Mouse (Mus musculus) lung, postnatal 36 days (tissue): ENCODE data around the gene Dpyd.

Experiments
- DNase-seq: peaks from one replicate; pipeline ENCODE4 v3.0.0; 2022; ENCODE audit warnings: mixed read lengths

The Dpyd gene

DNA sequence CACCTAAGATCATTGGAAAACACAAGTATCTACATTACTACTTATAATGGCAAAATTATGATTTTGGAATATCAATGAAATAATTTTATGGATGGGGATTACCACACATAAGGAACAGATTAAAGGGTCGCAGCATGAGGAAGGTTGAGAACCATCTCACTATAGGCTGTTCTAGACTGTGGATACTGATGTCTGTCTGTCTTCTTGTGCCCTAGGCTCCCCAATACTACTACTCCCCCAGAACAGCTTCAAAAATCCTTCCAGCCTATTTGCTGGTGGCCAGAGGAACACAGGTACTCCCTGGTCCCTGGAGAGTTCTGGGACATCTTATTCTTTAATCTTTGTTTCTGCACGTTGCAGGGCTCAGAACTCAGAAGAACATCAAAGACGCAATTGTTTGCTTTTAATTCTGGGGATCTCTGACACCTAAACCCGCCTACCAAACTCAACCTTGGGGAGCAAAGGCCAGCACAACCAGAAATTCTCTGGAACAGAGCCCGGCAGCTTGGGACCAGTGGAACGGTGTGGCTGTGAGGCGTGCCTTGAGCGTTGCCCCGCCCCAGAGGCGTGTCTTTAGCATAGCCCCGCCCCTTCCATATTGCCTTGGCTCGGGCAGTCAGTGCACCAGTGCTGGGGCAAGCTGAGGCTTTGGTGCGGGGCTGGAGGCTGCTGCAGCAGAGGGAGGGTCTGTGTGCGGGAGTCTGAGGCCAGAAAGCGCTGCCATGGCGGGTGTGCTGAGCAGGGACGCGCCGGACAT is at the start of gene Dpyd:
Gene Dpyd, plus strand, starts transcription at position 576 of the 757 bp plus-strand sequence.
- DNase-seq = peak; percentile 85

DNA sequence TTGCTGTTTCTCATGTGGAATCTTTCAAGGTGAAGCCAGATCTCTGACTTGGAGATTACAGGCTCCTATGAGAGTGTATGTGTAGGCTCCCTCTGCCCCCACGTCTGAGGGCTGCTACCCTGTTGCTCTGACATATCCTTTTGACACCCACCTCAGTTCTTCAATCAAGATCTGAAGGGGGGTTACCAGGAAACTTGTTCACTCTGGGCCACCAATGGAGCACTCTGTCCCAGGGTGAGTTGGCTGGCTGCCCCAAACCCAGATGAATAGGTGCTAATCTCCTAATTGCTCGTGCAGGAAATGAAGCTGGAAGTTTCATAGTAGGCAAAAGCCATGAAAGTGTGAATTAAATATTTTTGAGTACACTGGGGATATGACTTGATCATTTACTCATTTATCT is 24.3 kb upstream of the Dpyd start:
- no peak for DNase-seq

GRCm38 (mm10) chr3:118541766-118542165 is 20.2 kb upstream of the Dpyd start:
- no peak for DNase-seq

- DNase-seq = no peak
Observed at GRCm38 (mm10) chr3:118547551-118548210, 14.2 kb upstream of the Dpyd start.

GRCm38 (mm10) chr3:118557605-118558004 is 4.3 kb upstream of the Dpyd start:
- DNase-seq = peak; percentile 8

- DNase-seq = no peak
Observed at GRCm38 (mm10) chr3:118559936-118560335, 2.0 kb upstream of the Dpyd start.

GRCm38 (mm10) chr3:118562311-118562671 is 362 bp downstream of the Dpyd start:
- peak; percentile 6 for DNase-seq

- no peak for DNase-seq
Observed at GRCm38 (mm10) chr3:118566779-118567178, 4.8 kb downstream of the Dpyd start.

DNA sequence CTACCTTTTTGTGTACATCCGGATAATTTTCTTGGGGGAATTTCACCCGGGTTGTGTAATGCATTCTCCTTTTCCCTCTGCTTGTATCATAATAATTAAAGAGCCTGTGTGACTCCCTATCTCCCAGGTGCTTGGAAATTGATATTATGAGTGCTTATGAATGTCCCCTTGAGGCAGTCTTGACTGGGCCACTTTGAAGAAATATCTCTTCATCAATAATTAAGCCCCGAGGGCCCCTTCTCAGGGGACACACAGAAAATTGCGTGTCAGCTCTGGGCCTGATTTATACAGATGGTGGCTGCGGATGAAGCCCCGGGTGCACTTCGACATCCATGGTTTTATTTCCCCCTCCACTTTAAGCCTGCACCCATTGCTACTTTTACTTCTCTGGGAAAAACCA is 8.3 kb downstream of the Dpyd start:
- no peak for DNase-seq

DNA sequence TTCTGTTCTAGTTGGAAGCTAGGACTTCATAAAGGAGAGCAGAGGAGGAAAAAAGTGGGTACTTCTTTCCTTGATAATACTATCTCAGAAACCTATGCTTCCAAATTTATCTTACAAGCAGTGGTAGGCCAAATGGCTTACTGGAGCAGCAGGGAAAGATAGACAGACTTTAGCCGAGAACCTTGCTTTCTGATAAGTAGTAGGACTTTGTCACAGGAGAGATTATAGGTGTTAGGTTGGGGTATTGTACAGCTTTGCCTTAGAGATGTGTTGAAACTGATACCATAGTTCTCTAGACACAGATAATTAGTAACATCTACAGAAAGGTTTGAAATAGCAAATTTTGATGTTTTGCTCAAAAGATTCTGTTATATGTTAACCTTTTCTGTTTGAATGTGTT is 28.6 kb downstream of the Dpyd start:
- no peak for DNase-seq

DNA sequence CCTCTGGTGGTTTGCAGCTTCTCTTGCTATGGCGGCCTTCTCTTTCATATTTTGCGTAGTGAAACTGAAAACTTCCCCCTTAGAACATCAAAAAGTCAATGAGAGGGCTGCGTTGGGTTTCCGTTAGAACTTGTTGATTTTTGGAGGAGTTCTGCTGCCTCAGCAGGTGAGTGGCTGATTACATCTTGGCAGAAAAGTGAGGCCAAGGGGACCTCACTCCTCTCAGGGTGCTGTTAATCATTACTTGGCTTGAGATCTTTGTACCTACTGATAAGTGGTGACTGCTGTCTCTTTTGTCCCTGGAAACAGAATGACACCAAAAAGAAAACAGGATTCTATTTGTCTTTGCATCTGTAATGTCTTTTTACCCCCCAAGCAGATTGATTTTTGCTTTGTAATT is 32.9 kb downstream of the Dpyd start:
- DNase-seq = no peak

DNA sequence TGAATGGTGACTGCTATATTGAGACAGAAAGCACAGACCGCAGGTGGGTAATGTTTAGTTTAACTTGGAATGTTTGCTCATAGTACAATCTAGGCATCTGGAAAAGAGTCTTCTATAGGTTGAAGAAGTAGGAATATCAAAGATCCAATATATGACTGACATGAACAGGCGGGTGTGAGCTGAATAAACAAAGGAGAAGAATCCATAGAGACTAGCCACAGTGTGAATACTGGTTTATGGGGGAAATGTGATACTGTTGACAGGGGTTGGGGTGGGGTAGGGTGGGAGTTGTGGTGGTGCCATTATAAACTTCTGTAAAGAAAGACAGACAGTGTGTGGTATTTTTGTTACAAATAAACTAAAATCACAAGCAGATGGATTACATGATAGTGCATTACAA is 33.8 kb downstream of the Dpyd start:
- DNase-seq = no peak

DNA sequence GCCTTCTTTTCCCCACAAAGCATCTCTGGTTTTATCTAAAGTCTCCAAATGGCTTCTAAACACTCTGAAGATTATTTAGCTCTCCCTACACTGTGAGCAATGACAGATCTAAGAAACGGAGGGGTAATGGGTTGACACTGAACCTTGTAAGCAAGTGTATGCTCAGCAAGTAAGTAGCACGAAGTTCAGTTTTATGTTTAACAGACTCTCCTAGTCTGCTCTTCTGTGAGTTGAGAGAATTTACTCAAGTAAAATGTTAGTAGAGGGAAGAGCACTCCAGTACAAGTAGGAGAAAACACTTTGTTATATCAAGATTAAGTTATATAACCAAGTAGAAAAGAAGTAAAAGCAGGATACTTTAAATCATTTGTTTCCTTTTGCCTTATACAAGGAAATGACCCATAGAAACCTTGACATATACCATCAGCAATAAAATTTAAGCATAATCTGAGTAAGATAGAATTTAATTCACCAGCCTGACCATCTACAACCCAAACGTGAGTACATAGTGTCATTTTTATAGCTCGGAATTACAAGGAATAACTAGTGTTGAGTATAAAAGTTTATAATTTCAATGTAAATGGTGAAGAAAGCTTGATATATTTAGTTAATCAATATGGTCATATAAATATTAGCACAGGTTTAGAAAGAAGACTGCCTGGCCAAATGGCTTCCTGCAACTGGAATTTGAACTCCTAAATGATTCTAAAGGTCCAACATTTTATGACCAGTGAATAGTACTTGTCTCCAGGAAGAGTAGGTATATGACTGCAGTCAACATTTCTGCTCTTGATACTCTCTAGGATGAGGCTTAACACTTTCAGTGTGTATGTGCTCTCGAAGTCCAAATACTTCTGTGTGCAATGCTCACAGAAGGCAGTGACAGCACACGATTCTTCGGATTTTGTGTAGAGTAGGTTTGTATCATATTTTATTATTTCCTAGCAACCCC is 40.0 kb downstream of the Dpyd start:
- no peak for DNase-seq

DNA sequence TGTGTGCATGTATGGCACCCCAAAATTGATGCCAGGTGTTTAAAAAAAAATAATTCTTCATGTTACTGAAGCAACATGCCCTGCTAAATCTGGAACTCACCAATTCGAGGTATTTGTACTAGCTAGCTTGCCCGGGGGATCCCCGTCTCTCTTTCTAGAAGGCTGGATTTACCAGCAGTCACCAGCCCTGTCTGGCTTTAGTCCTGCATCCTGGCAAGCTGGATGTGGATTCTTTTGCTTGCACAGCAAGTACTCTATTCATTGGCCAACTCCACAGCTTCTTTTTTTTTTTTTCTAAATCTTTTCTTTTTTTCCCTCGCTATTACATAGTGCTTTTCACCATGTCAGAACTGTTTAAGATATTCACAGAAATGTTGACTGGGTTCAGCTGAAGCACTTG is 46.8 kb downstream of the Dpyd start:
- DNase-seq = no peak

GRCm38 (mm10) chr3:118626455-118627375 is 64.8 kb downstream of the Dpyd start:
- DNase-seq = no peak

GRCm38 (mm10) chr3:118629737-118630136 is 67.8 kb downstream of the Dpyd start:
- DNase-seq = no peak

DNA sequence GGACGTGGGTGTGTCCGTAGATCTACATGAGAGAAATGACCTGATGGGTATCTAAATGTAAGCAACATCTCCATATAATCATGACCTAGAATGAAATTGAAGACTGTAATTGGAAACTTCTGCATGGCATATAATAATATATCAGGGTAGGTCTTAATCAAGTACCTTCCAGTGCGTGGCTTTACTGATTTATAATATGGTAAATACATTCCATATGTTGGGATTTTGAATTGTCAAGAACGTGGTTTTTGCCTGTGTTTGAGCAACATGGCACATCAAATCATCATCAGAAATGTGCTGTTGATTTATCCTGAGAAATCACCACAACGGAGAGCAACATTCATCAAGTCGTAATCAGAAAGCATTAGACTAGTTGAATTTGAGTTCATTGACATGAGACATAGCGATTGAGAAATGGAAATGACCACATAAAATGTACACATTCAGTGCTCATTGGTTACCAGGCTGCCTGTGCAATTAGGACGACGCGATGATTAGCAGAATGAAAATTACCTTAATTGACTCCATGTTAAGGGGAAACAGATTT is 84.2 kb downstream of the Dpyd start:
- DNase-seq = no peak

DNA sequence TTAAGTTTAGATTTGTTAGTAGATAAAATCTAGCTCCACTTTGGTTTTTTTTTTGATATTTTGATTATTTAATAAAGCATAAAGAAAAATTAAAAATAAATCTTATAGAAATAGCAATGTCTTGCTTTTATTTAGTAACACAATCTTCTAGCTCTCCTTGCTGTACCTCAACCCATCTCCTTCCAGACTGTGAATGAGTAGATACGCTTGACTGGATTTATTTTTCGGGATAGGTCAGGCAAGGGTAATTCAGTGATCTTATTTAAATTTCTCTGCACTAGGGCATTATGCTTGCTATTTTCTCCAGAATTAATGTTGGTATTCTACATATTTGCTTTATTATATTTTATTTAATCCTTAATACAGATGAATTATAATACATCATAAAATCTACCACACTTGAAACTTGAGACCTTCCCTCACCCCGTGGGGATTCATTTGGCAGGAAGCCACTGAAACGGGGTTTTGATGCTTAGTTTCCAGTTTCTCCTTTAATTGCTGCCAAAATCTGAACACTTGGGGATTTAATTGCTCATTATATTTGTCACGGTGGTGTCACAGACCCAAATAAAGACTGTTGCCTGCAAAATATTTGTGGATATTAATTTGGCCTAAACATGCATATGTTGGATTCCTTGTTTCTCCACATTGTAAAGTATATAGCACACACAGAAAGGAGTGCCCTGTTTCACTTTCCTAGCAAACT is 102.2 kb downstream of the Dpyd start:
- no peak for DNase-seq

DNA sequence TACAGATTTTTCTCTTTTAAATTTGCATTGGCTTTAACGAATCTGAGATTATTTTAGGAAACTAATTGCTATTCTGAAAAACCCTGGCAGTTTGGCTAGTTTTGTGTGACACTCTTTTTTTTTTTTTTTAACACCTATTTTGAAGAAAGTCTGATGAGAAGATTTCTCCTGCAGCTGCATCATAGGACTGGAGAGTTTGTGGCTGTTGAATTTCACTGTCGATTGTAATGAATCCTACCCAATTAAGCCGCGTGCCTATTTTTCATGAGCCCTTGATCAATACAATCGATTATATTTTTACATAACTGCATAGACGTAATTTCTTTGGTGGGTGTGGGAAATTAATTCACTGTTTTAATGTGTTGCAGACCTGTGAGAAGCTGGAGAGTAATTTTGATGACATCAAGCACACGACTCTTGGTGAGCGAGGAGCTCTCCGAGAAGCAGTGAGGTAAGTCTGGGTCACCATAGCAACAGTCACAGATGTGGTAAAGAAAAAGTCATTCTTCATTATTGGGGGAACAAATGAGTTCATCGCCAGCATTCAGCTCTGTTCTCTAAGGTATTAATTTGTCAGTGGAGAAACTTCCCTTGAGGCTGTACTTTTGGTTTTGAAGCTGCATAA is 112.3 kb downstream of the Dpyd start:
- DNase-seq = no peak

DNA sequence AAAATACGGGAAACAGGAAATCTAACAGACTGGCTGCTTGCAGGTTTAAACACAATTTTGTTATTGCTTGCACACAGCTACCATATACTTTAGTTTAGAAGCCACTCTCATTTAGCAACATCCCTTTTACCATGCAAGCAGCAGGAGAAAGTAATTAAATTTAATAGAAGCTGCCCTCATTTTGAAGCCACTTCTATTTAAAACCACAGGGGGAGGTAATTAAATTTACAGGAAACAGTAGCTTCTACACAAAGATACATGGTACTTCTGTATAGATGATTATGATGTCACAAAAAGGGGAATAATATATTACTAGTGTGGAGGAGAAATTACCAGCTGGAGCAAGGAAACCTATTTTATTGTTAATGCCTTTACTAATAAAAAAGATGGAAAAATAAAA is 113.5 kb downstream of the Dpyd start:
- DNase-seq = no peak
